Mouse (Mus musculus) forebrain, embryonic 11.5 days (tissue): ENCODE results near the gene Myh13. TPM values are rescaled to one million over a fixed set of nuclear protein-coding genes. Genes with fewer than 3 reads are reported as not detected.

Source experiments
- ATAC-seq: fragments of 200-750 bp; cut with Nextera tagmentation; replicated peaks from 2 replicates; pipeline ENCODE4 v1.8.0; 2017; ENCODE audit warnings: moderate TSS enrichment; ENCODE audit not compliant: low FRiP score
- DNase-seq: peaks from one replicate; pipeline ENCODE4 v3.0.0-alpha.2; 2017; ENCODE audit warnings: low spot score
- H3K27ac ChIP-seq: fragments of 300-500 bp; sonication (generic); 2 replicates; pipeline ENCODE4 v1.5.1; 2014; ENCODE audit warnings: low read depth, low read length
- H3K27me3 ChIP-seq: fragments of 300-500 bp; sonication (generic); 2 replicates; pipeline ENCODE4 v1.6.1; 2014; ENCODE audit warnings: mild to moderate bottlenecking, low read length, mixed read lengths; ENCODE audit not compliant: control insufficient read depth, insufficient read depth
- H3K36me3 ChIP-seq: fragments of 300-500 bp; sonication (generic); 2 replicates; pipeline ENCODE4 v1.6.1; 2014; ENCODE audit warnings: mild to moderate bottlenecking, low read length, moderate library complexity, mixed read lengths; ENCODE audit not compliant: control insufficient read depth, insufficient read depth
- H3K4me1 ChIP-seq: fragments of 300-500 bp; sonication (generic); replicated peaks from 2 replicates; pipeline ENCODE4 v1.6.1; 2014; ENCODE audit warnings: low read length, mixed read lengths; ENCODE audit not compliant: control insufficient read depth, insufficient read depth
- H3K4me2 ChIP-seq: fragments of 300-500 bp; sonication (generic); 2 replicates; pipeline ENCODE4 v1.6.1; 2014; ENCODE audit warnings: low read depth, mild to moderate bottlenecking, low read length, moderate library complexity, mixed read lengths; ENCODE audit not compliant: severe bottlenecking
- H3K4me3 ChIP-seq: fragments of 300-500 bp; sonication (generic); 2 replicates; pipeline ENCODE4 v1.5.1; 2014; ENCODE audit warnings: low read depth, low read length
- H3K9ac ChIP-seq: fragments of 300-500 bp; sonication (generic); 2 replicates; pipeline ENCODE4 v1.6.1; 2014; ENCODE audit warnings: low read length
- H3K9me3 ChIP-seq: fragments of 300-500 bp; sonication (generic); 2 replicates; pipeline ENCODE4 v1.6.1; 2016; ENCODE audit warnings: low read length, mixed read lengths; ENCODE audit not compliant: control insufficient read depth
- WGBS: fragments of 180-500 bp; shearing (Covaris S2); extraction: QIAGEN DNeasy Blood & Tissue Kit; methylation state at CpG from one replicate; pipeline ENCODE4 v1.1.7; 2014; 5-methylcytosine and 5-hydroxymethylcytosine counted together
- polyA plus RNA-seq: library from polyadenylated mRNA; unstranded; fragments of >200 nt; fragmentation: Nextera tagmentation; extraction: Ambion mirVana; gene quantifications from 2 replicates; pipeline ENCODE4 v1.2.1, GENCODE M21; 2014

The Myh13 gene
- polyA plus RNA-seq, 1 experiment from 2014 or later: not detected

GRCm38 (mm10) chr11:67350153-67350768 lies 28.8 kb downstream of the Myh13 start:
- WGBS: 56% methylated on average over 14 of the region's 14 CpGs

DNA sequence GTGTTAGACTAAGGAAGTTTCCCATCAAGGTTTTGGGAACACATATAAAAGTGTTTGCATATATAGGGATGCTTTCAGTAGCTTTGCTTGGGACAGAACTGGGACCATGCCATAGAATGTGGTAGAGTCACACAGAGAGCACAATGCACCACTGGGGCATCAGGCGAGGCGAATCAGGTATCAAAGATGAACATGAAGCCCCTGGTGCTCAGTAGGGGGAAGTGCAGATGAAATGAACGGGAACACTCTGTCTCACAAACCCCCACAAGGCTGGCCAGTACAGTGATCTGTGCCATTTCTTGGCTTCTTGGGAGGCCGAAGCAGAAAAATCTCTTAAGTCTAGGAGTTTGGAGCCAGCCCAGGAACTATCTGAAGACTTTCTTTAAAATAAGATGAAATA lies 31.6 kb downstream of the Myh13 start:
- ATAC-seq: no peak
- no peak for DNase-seq
- Histone ChIP-seq H3K36me3 (no peaks in the 10 kb centered on the region), H3K9me3 (no peaks in the 10 kb centered on the region), H3K27ac (no peak overlapping the region), H3K27me3 (no peaks in the 10 kb centered on the region), H3K4me1 (no peaks in the 10 kb centered on the region), H3K9ac (no peak overlapping the region), H3K4me3 (no peak overlapping the region), H3K4me2 (no peak overlapping the region)
- 60% methylated on average over 4 of the region's 4 CpGs for WGBS

More at GRCm38 (mm10) chr11:67350153-67350768, 28.8 kb downstream of the Myh13 start:
- H3K27me3 ChIP-seq: no peaks in the 10 kb centered on the region
- ATAC-seq: peak; percentile 55; the same call in 1 of the 2 replicates
- no peak overlapping the region for H3K9ac ChIP-seq
- DNase-seq: peak; percentile 84
- H3K27ac ChIP-seq: no peak overlapping the region
- H3K4me2 ChIP-seq: no peak overlapping the region
- no peaks in the 10 kb centered on the region for H3K9me3 ChIP-seq
- no peaks in the 10 kb centered on the region for H3K36me3 ChIP-seq
- no peak overlapping the region for H3K4me3 ChIP-seq
- H3K4me1 ChIP-seq: no peaks in the 10 kb centered on the region

DNA sequence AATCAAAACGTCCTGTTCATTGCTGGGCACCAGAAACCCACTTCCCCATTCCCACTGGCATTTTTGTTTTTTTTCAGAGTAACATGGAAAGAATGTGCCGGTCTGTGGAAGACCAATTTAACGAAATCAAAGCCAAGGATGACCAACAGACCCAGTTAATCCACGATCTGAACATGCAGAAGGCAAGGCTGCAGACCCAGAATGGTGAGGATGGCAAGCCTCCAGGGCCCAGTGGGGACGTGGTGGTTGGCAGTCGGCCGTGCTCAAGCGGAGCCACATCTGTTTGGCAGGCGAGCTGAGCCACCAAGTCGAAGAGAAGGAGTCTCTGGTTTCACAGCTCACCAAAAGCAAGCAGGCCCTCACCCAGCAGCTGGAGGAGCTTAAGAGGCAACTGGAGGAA lies 36.6 kb downstream of the Myh13 start:
- Histone ChIP-seq H3K36me3 (no peaks in the 10 kb centered on the region), H3K27ac (no peak overlapping the region), H3K4me1 (no peaks in the 10 kb centered on the region), H3K9me3 (no peaks in the 10 kb centered on the region), H3K4me3 (no peak overlapping the region), H3K27me3 (no peaks in the 10 kb centered on the region), H3K9ac (no peak overlapping the region), H3K4me2 (no peak overlapping the region)
- 86% methylated on average over 10 of the region's 10 CpGs for WGBS
- no peak for ATAC-seq
- no peak for DNase-seq

GRCm38 (mm10) chr11:67362236-67362635 lies 40.8 kb downstream of the Myh13 start:
- DNase-seq (no peak), ATAC-seq (no peak)
- Histone ChIP-seq H3K4me2 (no peak overlapping the region), H3K9me3 (no peaks in the 10 kb centered on the region), H3K27me3 (no peaks in the 10 kb centered on the region), H3K9ac (no peak overlapping the region), H3K36me3 (no peaks in the 10 kb centered on the region), H3K4me3 (no peak overlapping the region), H3K4me1 (no peaks in the 10 kb centered on the region), H3K27ac (no peak overlapping the region)
- WGBS: 85% methylated on average over 3 of the region's 3 CpGs

DNA sequence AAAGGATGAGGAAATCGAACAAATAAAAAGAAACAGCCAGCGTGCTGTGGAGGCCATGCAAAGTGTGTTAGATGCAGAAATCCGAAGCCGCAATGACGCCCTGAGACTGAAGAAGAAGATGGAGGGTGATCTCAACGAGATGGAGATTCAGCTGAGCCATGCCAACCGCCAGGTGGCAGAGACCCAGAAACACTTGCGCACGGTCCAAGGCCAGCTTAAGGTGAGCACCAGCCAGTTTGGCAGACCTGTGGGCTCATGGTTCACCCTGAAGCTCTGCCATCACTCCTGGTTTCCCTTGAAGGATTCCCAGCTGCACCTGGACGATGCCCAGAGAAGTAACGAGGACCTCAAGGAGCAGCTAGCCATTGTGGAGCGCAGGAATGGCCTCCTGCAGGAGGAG lies 43.1 kb downstream of the Myh13 start:
- H3K4me3 ChIP-seq: no peak overlapping the region
- no peak overlapping the region for H3K9ac ChIP-seq
- DNase-seq: no peak
- no peak overlapping the region for H3K4me2 ChIP-seq
- no peaks in the 10 kb centered on the region for H3K36me3 ChIP-seq
- no peaks in the 10 kb centered on the region for H3K9me3 ChIP-seq
- H3K4me1 ChIP-seq: no peaks in the 10 kb centered on the region
- ATAC-seq: no peak
- H3K27ac ChIP-seq: no peak overlapping the region
- H3K27me3 ChIP-seq: no peaks in the 10 kb centered on the region
- 91% methylated on average over 12 of the region's 12 CpGs for WGBS

DNA sequence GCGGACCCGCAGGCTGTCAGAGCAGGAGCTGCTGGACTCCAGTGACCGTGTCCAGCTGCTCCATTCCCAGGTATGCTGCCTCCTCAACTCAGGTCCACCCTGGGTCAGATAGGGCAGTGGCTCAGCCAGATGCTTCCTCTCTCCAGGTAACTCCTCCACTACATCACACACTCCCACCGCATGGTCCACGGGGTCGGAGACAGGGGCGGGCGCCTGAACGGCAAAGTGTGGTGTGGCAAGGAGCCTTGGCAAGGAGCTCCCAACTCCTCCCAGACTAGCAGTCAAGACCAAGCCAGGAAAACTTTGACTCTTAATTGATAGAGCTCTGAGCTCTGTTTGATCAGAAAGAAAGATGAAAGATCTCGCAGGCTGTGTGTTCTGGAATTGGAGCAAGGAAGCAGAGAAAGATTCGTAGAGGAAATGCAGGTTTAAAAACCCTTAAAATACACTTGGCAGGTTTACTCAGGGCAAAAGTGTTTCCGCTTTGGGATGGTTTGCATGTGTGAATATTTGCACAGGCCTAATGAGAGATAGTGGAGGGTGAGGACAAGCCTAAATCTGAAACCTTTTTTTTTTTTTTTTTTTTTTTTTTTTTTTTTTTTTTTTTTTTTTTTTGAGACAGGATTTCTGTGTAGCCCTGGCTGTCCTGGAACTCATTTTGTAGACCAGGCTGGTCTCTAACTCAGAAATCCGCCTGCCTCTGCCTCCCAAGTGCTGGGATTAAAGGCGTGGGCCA lies 43.7 kb downstream of the Myh13 start:
- no peak for DNase-seq
- Histone ChIP-seq H3K27me3 (no peaks in the 10 kb centered on the region), H3K36me3 (no peaks in the 10 kb centered on the region), H3K9ac (no peak overlapping the region), H3K27ac (no peak overlapping the region), H3K4me3 (no peak overlapping the region), H3K4me2 (no peak overlapping the region), H3K9me3 (no peaks in the 10 kb centered on the region), H3K4me1 (no peaks in the 10 kb centered on the region)
- no peak for ATAC-seq
- 91% methylated on average over 14 of the region's 14 CpGs for WGBS

DNA sequence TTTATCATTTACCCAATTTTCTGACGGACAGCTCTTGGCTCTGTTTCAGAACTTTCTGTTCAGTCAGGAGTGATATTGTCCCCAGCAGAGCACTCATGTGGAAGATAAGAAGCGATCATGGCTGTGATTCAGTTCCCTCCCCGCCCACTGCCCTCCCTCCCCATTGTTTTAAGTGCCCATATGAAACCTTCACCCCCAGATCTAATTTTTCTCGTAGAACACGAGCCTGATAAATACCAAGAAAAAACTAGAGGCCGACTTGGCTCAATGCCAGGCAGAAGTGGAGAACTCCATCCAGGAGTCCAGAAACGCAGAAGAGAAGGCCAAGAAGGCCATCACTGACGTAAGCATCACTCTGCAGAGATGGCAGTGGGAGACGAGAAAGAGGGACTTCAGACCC lies 45.5 kb downstream of the Myh13 start:
- Histone ChIP-seq H3K27ac (no peak overlapping the region), H3K27me3 (no peaks in the 10 kb centered on the region), H3K4me2 (no peak overlapping the region), H3K36me3 (no peaks in the 10 kb centered on the region), H3K9ac (no peak overlapping the region), H3K4me3 (no peak overlapping the region), H3K9me3 (no peaks in the 10 kb centered on the region), H3K4me1 (no peaks in the 10 kb centered on the region)
- WGBS: 70% methylated on average over 9 of the region's 9 CpGs
- DNase-seq (no peak), ATAC-seq (no peak)

GRCm38 (mm10) chr11:67373333-67373732 lies 51.9 kb downstream of the Myh13 start:
- H3K27ac ChIP-seq: no peak overlapping the region
- no peaks in the 10 kb centered on the region for H3K36me3 ChIP-seq
- DNase-seq: no peak
- no peaks in the 10 kb centered on the region for H3K4me1 ChIP-seq
- H3K9me3 ChIP-seq: no peaks in the 10 kb centered on the region
- no peak overlapping the region for H3K4me2 ChIP-seq
- no peak overlapping the region for H3K4me3 ChIP-seq
- H3K9ac ChIP-seq: no peak overlapping the region
- H3K27me3 ChIP-seq: no peaks in the 10 kb centered on the region
- no peak for ATAC-seq
- WGBS: 67% methylated on average over 2 of the region's 2 CpGs

DNA sequence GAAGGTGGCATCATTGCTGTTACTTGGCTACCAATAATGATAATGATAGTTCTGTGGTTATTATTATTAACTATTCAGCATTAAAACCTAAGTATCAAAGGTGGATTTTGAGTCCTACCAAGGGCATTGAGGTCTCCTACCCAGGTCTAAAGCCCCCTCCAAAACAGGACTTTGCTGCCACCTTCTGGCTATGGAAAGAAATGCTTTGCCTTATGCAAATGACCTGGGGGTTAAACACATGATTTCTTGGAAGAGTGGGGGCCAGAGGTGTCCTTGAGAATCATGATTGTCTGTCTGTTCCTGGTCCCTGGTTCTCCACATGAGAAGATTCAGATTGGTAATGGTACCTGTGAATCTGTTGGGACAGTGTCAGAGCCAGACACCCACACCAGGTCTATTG lies 54.9 kb downstream of the Myh13 start:
- no peaks in the 10 kb centered on the region for H3K27me3 ChIP-seq
- H3K27ac ChIP-seq: no peak overlapping the region
- H3K9me3 ChIP-seq: no peaks in the 10 kb centered on the region
- H3K36me3 ChIP-seq: no peaks in the 10 kb centered on the region
- ATAC-seq (no peak), DNase-seq (no peak)
- H3K4me1 ChIP-seq: no peaks in the 10 kb centered on the region; the same call in 1 of the 2 replicates
- no peak overlapping the region for H3K4me3 ChIP-seq
- H3K9ac ChIP-seq: no peak overlapping the region
- no peak overlapping the region for H3K4me2 ChIP-seq
